Mouse (Mus musculus) embryonic fibroblast, embryonic 13.5 days (primary cell): Measurements from ENCODE around the gene Rpp21.

Experiments used
- CTCF ChIP-seq: IDR thresholded peaks from 2 replicates; pipeline ENCODE4 v1.5.1; 2011; ENCODE audit warnings: mild to moderate bottlenecking, control low read depth, low read length, moderate library complexity, borderline replicate concordance; ENCODE audit not compliant: insufficient read depth
- POLR2A ChIP-seq: IDR thresholded peaks from 2 replicates; pipeline ENCODE4 v1.6.1; 2011; ENCODE audit warnings: low read depth, mild to moderate bottlenecking, control low read depth, low read length, moderate library complexity

GRCm38 (mm10) chr17:36273796-36274195, 15.9 kb upstream of the Rpp21 start:
- no peak for TF ChIP-seq CTCF
- TF ChIP-seq POLR2A, result no peak
